Mouse (Mus musculus): ENCODE data around the gene Pigt. TPM values are rescaled to one million over a fixed set of nuclear protein-coding genes. Genes with fewer than 3 reads are reported as not detected.
A peak's percentile ranks its signal among the peaks of the same experiment; 100 is the strongest.

Gene Pigt
- polyA plus RNA-seq, 1 experiment from 2014 or later: 70.7 TPM

DNA sequence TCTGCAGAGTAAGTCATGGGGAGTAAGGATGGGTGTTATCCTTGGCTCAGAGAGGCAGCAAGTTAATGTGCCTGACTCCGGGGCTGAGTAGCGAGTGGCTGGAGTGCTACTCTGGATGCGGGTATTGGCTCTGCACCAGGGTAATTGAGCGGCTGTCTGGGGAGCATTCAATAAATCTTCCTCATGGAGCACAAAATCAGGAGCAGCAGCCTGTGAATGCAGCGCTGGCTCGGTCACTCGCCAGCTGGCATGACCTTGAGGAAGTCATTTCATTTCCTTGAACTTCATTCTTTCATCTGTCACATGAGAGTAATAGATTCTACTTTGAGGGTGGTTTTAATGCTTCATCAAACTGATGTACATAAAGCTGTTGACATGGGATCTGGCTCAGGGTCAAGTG, 3.2 kb downstream of the Pigt start:
- ATAC-seq (ENCODE audit: low FRiP score, low TSS enrichment): no peak
- Histone ChIP-seq H3K4me1 (ENCODE audit: insufficient read depth, low read length) (peaks cover 13% of the 10 kb centered on the region), H3K36me3 (ENCODE audit: insufficient read depth, low read length) (peaks cover 47% of the 10 kb centered on the region), H3K27ac (ENCODE audit: low read length) (no peak overlapping the region), H3K9ac (replicated peaks; ENCODE audit: low read length) (no peak overlapping the region), H3K4me3 (ENCODE audit: low read length) (no peak overlapping the region), H3K4me2 (replicated peaks; ENCODE audit: low read depth, low read length) (no peak overlapping the region), H3K9me3 (ENCODE audit: low read length) (peaks cover 13% of the 10 kb centered on the region), H3K27me3 (ENCODE audit: insufficient read depth, low read length) (no peaks in the 10 kb centered on the region)
- WGBS: 54% methylated on average over 7 of the region's 7 CpGs

DNA sequence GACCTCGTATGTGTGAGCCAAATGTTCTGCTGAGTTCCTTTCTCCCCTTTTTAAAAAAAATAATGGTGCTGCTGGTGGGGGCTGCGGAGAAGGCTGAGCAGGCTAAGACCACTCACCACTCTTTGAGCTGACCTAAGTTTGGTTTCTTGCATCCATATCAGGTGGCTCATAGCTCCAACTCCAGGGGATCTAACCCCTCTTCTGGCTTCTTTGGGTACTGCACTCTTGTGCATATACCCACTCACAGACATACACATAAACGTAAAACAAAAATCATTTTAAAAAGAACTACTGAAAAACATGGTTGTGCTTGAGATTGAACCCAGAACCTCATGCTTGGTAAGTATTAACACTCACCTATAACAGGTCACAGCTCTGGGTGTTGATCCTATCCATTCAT, 7.6 kb downstream of the Pigt start:
- H3K36me3 ChIP-seq (ENCODE audit: insufficient read depth, low read length): peaks cover 59% of the 10 kb centered on the region
- no peak overlapping the region for H3K4me3 ChIP-seq (ENCODE audit: low read length)
- no peak for ATAC-seq (ENCODE audit: low FRiP score, low TSS enrichment)
- peaks cover 13% of the 10 kb centered on the region for H3K9me3 ChIP-seq (ENCODE audit: low read length)
- H3K27ac ChIP-seq (ENCODE audit: low read length): no peak overlapping the region
- no peak overlapping the region for H3K9ac ChIP-seq (replicated peaks; ENCODE audit: low read length)
- H3K27me3 ChIP-seq (ENCODE audit: insufficient read depth, low read length): no peaks in the 10 kb centered on the region
- WGBS: 99% methylated on average over 3 of the region's 3 CpGs
- no peak overlapping the region for H3K4me2 ChIP-seq (replicated peaks; ENCODE audit: low read depth, low read length)
- no peaks in the 10 kb centered on the region for H3K4me1 ChIP-seq (ENCODE audit: insufficient read depth, low read length)

DNA sequence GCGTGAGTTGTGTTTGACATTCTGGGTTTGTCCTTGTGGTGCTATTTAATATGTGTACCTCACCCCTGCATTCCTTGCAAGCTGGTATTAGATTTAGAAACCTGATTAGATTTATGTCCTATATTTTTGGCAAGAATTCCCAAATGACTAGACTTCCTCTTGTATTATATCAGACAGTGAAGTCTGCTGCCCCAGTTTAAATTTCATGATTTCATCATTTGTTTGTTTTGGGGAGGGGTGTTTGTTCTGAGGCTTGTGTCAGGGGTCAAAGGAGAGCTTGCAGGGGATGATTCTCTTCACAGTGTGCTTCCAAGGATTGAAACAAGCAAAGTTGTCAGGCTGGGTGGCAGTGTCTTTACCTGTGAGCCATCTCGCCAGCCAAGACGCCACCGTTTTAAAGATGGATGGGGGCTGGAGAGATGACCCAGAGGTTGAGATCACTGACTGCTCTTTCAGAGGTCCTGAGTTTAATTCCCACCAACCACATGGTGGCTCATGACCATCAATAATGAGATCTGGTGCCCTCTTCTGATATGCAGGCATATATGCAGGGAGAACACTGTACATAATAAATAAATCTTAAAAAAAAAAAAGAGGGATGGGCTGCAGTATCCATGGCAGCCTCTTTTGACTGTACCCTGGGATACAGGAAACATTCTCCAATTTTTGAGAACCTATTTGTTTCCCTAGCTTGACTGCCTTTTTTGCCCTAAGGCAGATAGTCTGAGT, 8.5 kb downstream of the Pigt start:
- H3K4me1 ChIP-seq (ENCODE audit: insufficient read depth, low read length): no peaks in the 10 kb centered on the region
- no peak overlapping the region for H3K4me2 ChIP-seq (replicated peaks; ENCODE audit: low read depth, low read length)
- no peak overlapping the region for H3K27ac ChIP-seq (ENCODE audit: low read length)
- peaks cover 13% of the 10 kb centered on the region for H3K9me3 ChIP-seq (ENCODE audit: low read length)
- H3K36me3 ChIP-seq (ENCODE audit: insufficient read depth, low read length): peaks cover 55% of the 10 kb centered on the region
- no peak for ATAC-seq (ENCODE audit: low FRiP score, low TSS enrichment)
- H3K9ac ChIP-seq (replicated peaks; ENCODE audit: low read length): no peak overlapping the region
- H3K27me3 ChIP-seq (ENCODE audit: insufficient read depth, low read length): no peaks in the 10 kb centered on the region
- H3K4me3 ChIP-seq (ENCODE audit: low read length): no peak overlapping the region
- WGBS: 91% methylated on average over 4 of the region's 4 CpGs

DNA sequence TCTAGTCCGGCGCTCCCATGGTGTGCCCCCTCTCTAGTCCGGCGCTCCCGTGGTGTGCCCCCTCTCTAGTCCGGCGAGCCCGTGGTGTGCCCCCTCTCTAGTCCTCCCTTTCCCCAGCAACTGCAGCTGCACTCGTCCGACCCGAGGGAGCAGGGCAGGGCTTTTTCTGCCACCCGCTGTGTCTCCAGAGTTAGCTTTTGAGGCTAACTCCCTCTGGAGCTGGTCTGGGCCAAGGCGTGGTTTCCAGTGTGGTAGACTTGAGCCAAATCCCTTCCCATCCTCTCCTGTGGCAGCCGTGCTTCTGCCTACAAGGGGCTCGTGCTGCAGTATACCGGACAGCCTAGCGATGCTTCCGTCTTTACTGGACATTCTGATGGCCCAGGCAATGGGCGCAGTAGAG, 10.5 kb downstream of the Pigt start:
- ATAC-seq (ENCODE audit: low FRiP score, low TSS enrichment): no peak
- Histone ChIP-seq H3K27ac (ENCODE audit: low read length) (no peak overlapping the region), H3K27me3 (ENCODE audit: insufficient read depth, low read length) (no peaks in the 10 kb centered on the region), H3K4me2 (replicated peaks; ENCODE audit: low read depth, low read length) (no peak overlapping the region), H3K36me3 (ENCODE audit: insufficient read depth, low read length) (peaks cover 36% of the 10 kb centered on the region), H3K4me3 (ENCODE audit: low read length) (no peak overlapping the region), H3K4me1 (ENCODE audit: insufficient read depth, low read length) (0 out of 2 replicates have a peak, but pooled peaks cover 7% of the 10 kb centered on the region), H3K9me3 (ENCODE audit: low read length) (peaks cover 13% of the 10 kb centered on the region), H3K9ac (replicated peaks; ENCODE audit: low read length) (no peak overlapping the region)
- 91% methylated on average over 19 of the region's 19 CpGs for WGBS

GRCm38 (mm10) chr2:164510621-164511190, 13.4 kb downstream of the Pigt start:
- Histone ChIP-seq H3K27me3 (ENCODE audit: insufficient read depth, low read length) (no peaks in the 10 kb centered on the region), H3K9ac (replicated peaks; ENCODE audit: low read length) (no peak overlapping the region), H3K9me3 (ENCODE audit: low read length) (no peaks in the 10 kb centered on the region), H3K4me2 (replicated peaks; ENCODE audit: low read depth, low read length) (no peak overlapping the region), H3K4me1 (ENCODE audit: insufficient read depth, low read length) (0 out of 2 replicates have a peak, but pooled peaks cover 7% of the 10 kb centered on the region), H3K36me3 (ENCODE audit: insufficient read depth, low read length) (peaks cover 10% of the 10 kb centered on the region; the same call in 1 of the 2 replicates), H3K27ac (ENCODE audit: low read length) (peak overlapping the region; percentile 43; the same call in 1 of the 2 replicates), H3K4me3 (ENCODE audit: low read length) (no peak overlapping the region)
- ATAC-seq (ENCODE audit: low FRiP score, low TSS enrichment): peak; percentile 58
- 38% methylated on average over 4 of the region's 5 CpGs for WGBS

- no peak for ATAC-seq (ENCODE audit: low FRiP score, low TSS enrichment)
- H3K27ac ChIP-seq (ENCODE audit: low read length): no peak overlapping the region
- H3K9ac ChIP-seq (replicated peaks; ENCODE audit: low read length): 0 out of 2 replicates have a peak overlapping the region, but pooled peaks have one; percentile 8
- no peaks in the 10 kb centered on the region for H3K27me3 ChIP-seq (ENCODE audit: insufficient read depth, low read length)
- 60% methylated on average over 14 of the region's 14 CpGs for WGBS
- H3K4me1 ChIP-seq (ENCODE audit: insufficient read depth, low read length): 0 out of 2 replicates have a peak, but pooled peaks cover 7% of the 10 kb centered on the region
- H3K36me3 ChIP-seq (ENCODE audit: insufficient read depth, low read length): 0 out of 2 replicates have a peak, but pooled peaks cover under 1% of the 10 kb centered on the region
- H3K4me2 ChIP-seq (replicated peaks; ENCODE audit: low read depth, low read length): no peak overlapping the region
- no peak overlapping the region for H3K4me3 ChIP-seq (ENCODE audit: low read length)
- H3K9me3 ChIP-seq (ENCODE audit: low read length): no peaks in the 10 kb centered on the region
Measured at GRCm38 (mm10) chr2:164512121-164512909, 15.0 kb downstream of the Pigt start.

DNA sequence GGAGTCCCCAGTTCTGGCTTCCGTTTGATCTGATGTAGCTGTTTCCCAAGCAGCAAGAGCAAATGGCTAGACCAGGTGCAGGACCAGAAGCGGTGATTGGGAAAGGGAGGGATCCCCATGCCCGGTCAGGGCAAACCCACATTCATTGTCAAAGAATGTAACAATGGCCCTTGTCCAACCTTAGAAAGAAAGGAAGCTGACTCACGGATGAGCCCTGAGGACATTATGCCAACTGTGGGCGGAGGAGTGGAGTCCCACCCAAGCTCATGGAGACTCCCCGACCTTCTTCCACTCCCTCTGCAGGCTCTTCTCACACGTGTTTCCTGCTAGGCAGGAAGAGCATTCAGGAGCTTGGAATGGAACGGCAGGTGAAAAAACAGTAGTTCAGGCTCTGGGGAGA, 16.1 kb downstream of the Pigt start:
- H3K4me3 ChIP-seq (ENCODE audit: low read length): no peak overlapping the region
- no peaks in the 10 kb centered on the region for H3K9me3 ChIP-seq (ENCODE audit: low read length)
- WGBS: 59% methylated on average over 8 of the region's 8 CpGs
- no peak overlapping the region for H3K9ac ChIP-seq (replicated peaks; ENCODE audit: low read length)
- H3K27me3 ChIP-seq (ENCODE audit: insufficient read depth, low read length): no peaks in the 10 kb centered on the region
- H3K4me2 ChIP-seq (replicated peaks; ENCODE audit: low read depth, low read length): no peak overlapping the region
- no peaks in the 10 kb centered on the region for H3K36me3 ChIP-seq (ENCODE audit: insufficient read depth, low read length)
- no peak for ATAC-seq (ENCODE audit: low FRiP score, low TSS enrichment)
- no peak overlapping the region for H3K27ac ChIP-seq (ENCODE audit: low read length)
- H3K4me1 ChIP-seq (ENCODE audit: insufficient read depth, low read length): 0 out of 2 replicates have a peak, but pooled peaks cover 7% of the 10 kb centered on the region

DNA sequence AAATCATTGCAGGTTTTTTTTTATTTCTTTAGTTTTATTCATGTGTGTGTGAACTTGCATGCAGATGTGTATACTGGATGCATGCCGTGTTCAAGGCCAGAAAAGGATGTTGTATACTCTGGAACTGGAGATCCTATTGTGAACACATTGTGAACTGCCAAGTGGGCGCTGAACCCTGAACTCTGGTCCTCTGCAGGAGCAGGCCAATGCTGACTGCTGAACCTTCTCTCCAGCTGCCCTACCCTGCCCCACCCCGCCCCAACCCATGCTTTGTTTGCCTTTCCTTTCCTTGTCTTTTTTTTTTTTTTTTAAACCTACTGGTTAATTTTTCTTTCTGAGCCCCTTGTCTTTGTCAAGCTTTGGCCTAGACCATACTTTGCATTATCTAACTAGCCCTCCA, 17.6 kb downstream of the Pigt start:
- Histone ChIP-seq H3K27me3 (ENCODE audit: insufficient read depth, low read length) (no peaks in the 10 kb centered on the region), H3K27ac (ENCODE audit: low read length) (no peak overlapping the region), H3K9ac (replicated peaks; ENCODE audit: low read length) (no peak overlapping the region), H3K4me2 (replicated peaks; ENCODE audit: low read depth, low read length) (no peak overlapping the region), H3K36me3 (ENCODE audit: insufficient read depth, low read length) (no peaks in the 10 kb centered on the region), H3K4me1 (ENCODE audit: insufficient read depth, low read length) (0 out of 2 replicates have a peak, but pooled peaks cover 7% of the 10 kb centered on the region), H3K4me3 (ENCODE audit: low read length) (no peak overlapping the region), H3K9me3 (ENCODE audit: low read length) (no peaks in the 10 kb centered on the region)
- WGBS: 76% methylated on average over 3 of the region's 3 CpGs
- no peak for ATAC-seq (ENCODE audit: low FRiP score, low TSS enrichment)

DNA sequence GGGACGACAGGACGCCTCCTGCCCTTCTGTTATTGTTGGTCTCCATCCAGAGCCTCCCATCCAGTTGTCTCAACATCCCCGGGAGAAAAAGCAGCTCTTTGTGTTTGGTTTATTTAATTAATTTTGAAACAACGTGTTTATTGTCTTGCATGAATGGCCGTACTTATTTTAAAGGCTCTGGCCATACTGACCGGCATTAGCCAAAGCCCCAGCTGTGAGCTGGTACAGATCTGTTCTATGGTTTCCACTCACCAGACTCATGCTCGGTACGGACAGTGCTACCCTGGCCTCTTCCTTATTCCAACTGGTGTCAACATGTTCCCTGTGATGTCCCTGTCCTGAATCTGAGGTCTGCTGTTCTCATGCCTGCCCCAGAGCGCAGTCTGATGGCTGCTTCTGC, 18.6 kb downstream of the Pigt start:
- H3K4me2 ChIP-seq (replicated peaks; ENCODE audit: low read depth, low read length): no peak overlapping the region
- H3K36me3 ChIP-seq (ENCODE audit: insufficient read depth, low read length): no peaks in the 10 kb centered on the region
- H3K9me3 ChIP-seq (ENCODE audit: low read length): no peaks in the 10 kb centered on the region
- no peak overlapping the region for H3K4me3 ChIP-seq (ENCODE audit: low read length)
- H3K27me3 ChIP-seq (ENCODE audit: insufficient read depth, low read length): no peaks in the 10 kb centered on the region
- H3K9ac ChIP-seq (replicated peaks; ENCODE audit: low read length): no peak overlapping the region
- no peak overlapping the region for H3K27ac ChIP-seq (ENCODE audit: low read length)
- H3K4me1 ChIP-seq (ENCODE audit: insufficient read depth, low read length): 0 out of 2 replicates have a peak, but pooled peaks cover 7% of the 10 kb centered on the region
- WGBS: 65% methylated on average over 9 of the region's 9 CpGs
- no peak for ATAC-seq (ENCODE audit: low FRiP score, low TSS enrichment)

Data from kidney, embryonic 16.5 days (tissue).